Mouse (Mus musculus) stomach, postnatal 0 days (tissue): ENCODE data around the gene Trib2.

ENCODE experiments used
- CTCF ChIP-seq: IDR thresholded peaks from 2 replicates; pipeline ENCODE4 v1.5.1; 2016; ENCODE audit warnings: antibody characterized with exemption, low read depth, mild to moderate bottlenecking, moderate library complexity
- EP300 ChIP-seq: optimal IDR thresholded peaks from 2 replicates; pipeline ENCODE3; 2016; ENCODE audit warnings: antibody characterized with exemption

GRCm38 (mm10) chr12:15849861-15850294 is 33.2 kb upstream of the Trib2 start:
- TF ChIP-seq CTCF, result no peak
- no peak for TF ChIP-seq EP300
